Mouse (Mus musculus): Measurements from ENCODE around the gene Man2b1. TPM values are rescaled to one million over a fixed set of nuclear protein-coding genes. Genes with fewer than 3 reads are reported as not detected.
"Not testable (repeated sequence)": the region's sequence is repeated elsewhere in the genome, so short reads cannot be mapped to it uniquely, and the experiment has no call there.

The Man2b1 gene
- polyA plus RNA-seq, 1 experiment: 7.6 TPM

DNA sequence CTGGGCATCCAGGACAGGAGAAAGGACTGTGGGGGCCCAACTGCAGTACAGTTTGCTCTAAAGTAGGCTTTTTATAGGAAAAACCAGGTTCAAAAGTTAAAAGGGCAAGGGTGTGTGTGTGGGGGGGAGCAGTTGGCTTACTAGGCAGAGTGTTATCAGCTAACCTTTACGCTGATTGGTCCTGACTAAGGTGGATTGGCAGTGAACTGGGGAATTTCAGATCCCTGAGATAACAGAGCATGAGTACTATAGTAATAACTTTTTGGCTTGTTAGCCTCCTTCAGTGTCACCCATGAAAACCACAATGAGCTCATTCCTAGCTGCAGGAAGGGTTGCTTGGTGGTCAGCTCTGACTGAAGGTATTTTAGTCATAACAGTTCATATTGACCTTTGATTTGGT lies 49.3 kb downstream of the Man2b1 start:
- Histone ChIP-seq H3ac (ENCODE audit: control insufficient read depth, insufficient read length) (no peak overlapping the region), H3K27me3 (ENCODE audit: control insufficient read depth, insufficient read depth, insufficient read length) (no peaks in the 10 kb centered on the region), H3K79me2 (ENCODE audit: control insufficient read depth, insufficient read depth) (no peaks in the 10 kb centered on the region), H3K4me3 (no peak overlapping the region), H3K4me2 (ENCODE audit: low read depth) (no peak overlapping the region), H3K36me3 (ENCODE audit: control insufficient read depth, insufficient read depth) (no peaks in the 10 kb centered on the region)
- TF ChIP-seq POLR2A (IDR thresholded peaks at IDR 0.05; ENCODE audit: insufficient read length, low read depth): no peak
- no peak for TF ChIP-seq USF1 (IDR thresholded peaks at IDR 0.05; ENCODE audit: low read depth)
- no peak for TF ChIP-seq MAX (IDR thresholded peaks at IDR 0.05; ENCODE audit: low read depth)
- TF ChIP-seq E2F4 (IDR thresholded peaks at IDR 0.05; ENCODE audit: insufficient read depth): no peak
- TF ChIP-seq SRF (IDR thresholded peaks at IDR 0.05; ENCODE audit: control insufficient read depth, insufficient read length, low read depth): no peak
- no peak for TF ChIP-seq MYOD1 (IDR thresholded peaks at IDR 0.05; ENCODE audit: control insufficient read depth in 1 of 3, insufficient read length in 2 of 3, low read depth in 2 of 3)
- TF ChIP-seq MYOG (IDR thresholded peaks at IDR 0.05; ENCODE audit: control insufficient read depth in 1 of 3, insufficient read depth in 1 of 3, insufficient read length in 2 of 3, low read depth in 2 of 3): no peak
- no peak for TF ChIP-seq TCF12 (IDR thresholded peaks at IDR 0.05; ENCODE audit: insufficient read depth, poor library complexity, severe bottlenecking)
- no peak for TF ChIP-seq CEBPB (IDR thresholded peaks at IDR 0.05; ENCODE audit: insufficient read depth, poor library complexity, severe bottlenecking)
- no peak for TF ChIP-seq TCF3 (IDR thresholded peaks at IDR 0.05; ENCODE audit: insufficient read length, low read depth)
- TF ChIP-seq REST (IDR thresholded peaks at IDR 0.05; ENCODE audit: insufficient read depth, insufficient read length): no peak
- TF ChIP-seq POLR2AphosphoS2 (IDR thresholded peaks at IDR 0.05; ENCODE audit: insufficient read length, low read depth): no peak

DNA sequence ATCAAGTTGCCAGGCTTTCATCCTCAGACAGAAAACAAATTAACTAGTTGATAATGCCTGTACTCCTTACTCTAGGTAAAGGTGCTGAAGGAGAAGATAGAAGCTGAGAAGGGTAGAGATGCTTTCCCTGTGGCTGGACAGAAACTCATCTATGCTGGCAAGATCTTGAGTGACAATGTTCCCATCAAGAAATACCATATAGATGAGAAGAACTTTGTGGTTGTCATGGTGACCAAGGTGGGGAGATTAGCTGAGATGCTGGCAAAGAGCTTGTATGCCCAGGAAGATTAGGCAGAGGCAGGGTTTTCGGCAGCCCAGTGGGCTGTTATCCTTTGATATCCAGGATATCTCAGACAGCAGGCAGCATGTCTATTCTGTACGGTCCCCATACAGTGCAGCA lies 52.6 kb downstream of the Man2b1 start:
- not testable (repeated sequence) for H3K27me3 ChIP-seq (ENCODE audit: control insufficient read depth, insufficient read depth, insufficient read length); H3K79me2 ChIP-seq (ENCODE audit: control insufficient read depth, insufficient read depth); H3K4me3 ChIP-seq; H3K36me3 ChIP-seq (ENCODE audit: control insufficient read depth, insufficient read depth); H3ac ChIP-seq (ENCODE audit: control insufficient read depth, insufficient read length); H3K4me2 ChIP-seq (ENCODE audit: low read depth)

DNA sequence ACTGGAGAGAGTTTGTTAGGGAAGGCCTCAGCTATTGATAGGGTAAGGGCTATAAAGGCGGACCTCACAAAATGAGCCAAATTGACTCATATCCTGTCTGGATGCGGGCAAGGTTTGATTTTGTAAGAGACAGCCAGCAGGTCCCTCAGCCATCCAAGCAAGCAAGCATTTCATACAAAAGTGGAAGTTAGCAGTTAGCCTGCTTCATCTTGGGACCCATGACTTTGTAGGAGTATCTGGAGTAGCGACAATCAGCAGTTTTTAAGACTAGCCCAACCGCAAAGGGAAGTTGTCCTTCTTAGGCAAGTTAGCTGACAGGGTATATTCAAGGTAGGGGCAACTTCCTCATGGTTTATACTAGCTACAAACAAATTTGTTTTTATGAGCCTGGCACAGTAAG lies 59.4 kb downstream of the Man2b1 start:
- no peak overlapping the region for H3ac ChIP-seq (ENCODE audit: control insufficient read depth, insufficient read length)
- no peaks in the 10 kb centered on the region for H3K36me3 ChIP-seq (ENCODE audit: control insufficient read depth, insufficient read depth)
- H3K27me3 ChIP-seq (ENCODE audit: control insufficient read depth, insufficient read depth, insufficient read length): no peaks in the 10 kb centered on the region
- H3K4me3 ChIP-seq: no peak overlapping the region
- no peaks in the 10 kb centered on the region for H3K79me2 ChIP-seq (ENCODE audit: control insufficient read depth, insufficient read depth)
- no peak overlapping the region for H3K4me2 ChIP-seq (ENCODE audit: low read depth)
- TF ChIP-seq POLR2AphosphoS2 (IDR thresholded peaks at IDR 0.05; ENCODE audit: insufficient read length, low read depth) (no peak), TCF3 (IDR thresholded peaks at IDR 0.05; ENCODE audit: insufficient read length, low read depth) (no peak), POLR2A (IDR thresholded peaks at IDR 0.05; ENCODE audit: insufficient read length, low read depth) (no peak), REST (IDR thresholded peaks at IDR 0.05; ENCODE audit: insufficient read depth, insufficient read length) (no peak), SRF (IDR thresholded peaks at IDR 0.05; ENCODE audit: control insufficient read depth, insufficient read length, low read depth) (no peak)

Other genes starting within 250 kb of the Man2b1 start
- gene Rad23a, start 242.6 kb upstream of the Man2b1 start, polyA plus RNA-seq (2012; fragmentation: generic; extraction: Trizol): 139 TPM
- 385 TPM for gene Calr, start 236.3 kb upstream of the Man2b1 start, polyA plus RNA-seq (2012; fragmentation: generic; extraction: Trizol)
- 73.3 TPM for gene Farsa, start 226.3 kb upstream of the Man2b1 start, polyA plus RNA-seq (2012; fragmentation: generic; extraction: Trizol)
- 2.3 TPM for gene Syce2, start 211.2 kb upstream of the Man2b1 start, polyA plus RNA-seq (2012; fragmentation: generic; extraction: Trizol)
- gene Gcdh, start 189.3 kb upstream of the Man2b1 start, polyA plus RNA-seq (2012; fragmentation: generic; extraction: Trizol): 20.9 TPM
- gene Klf1, start 181.3 kb upstream of the Man2b1 start, polyA plus RNA-seq (2012; fragmentation: generic; extraction: Trizol): 0.10 TPM
- 9.2 TPM for gene Dnase2a, start 174.7 kb upstream of the Man2b1 start, polyA plus RNA-seq (2012; fragmentation: generic; extraction: Trizol)
- not detected for gene Mast1, start 145.9 kb upstream of the Man2b1 start, polyA plus RNA-seq (2012; fragmentation: generic; extraction: Trizol)
- not detected for gene Rtbdn, start 136.3 kb upstream of the Man2b1 start, polyA plus RNA-seq (2012; fragmentation: generic; extraction: Trizol)
- not detected for gene Gm49661, start 113.8 kb upstream of the Man2b1 start, polyA plus RNA-seq (2012; fragmentation: generic; extraction: Trizol)
- 432 TPM for gene Prdx2, start 113.7 kb upstream of the Man2b1 start, polyA plus RNA-seq (2012; fragmentation: generic; extraction: Trizol)
- gene Rnaseh2a, start 113.5 kb upstream of the Man2b1 start, polyA plus RNA-seq (2012; fragmentation: generic; extraction: Trizol): 74.1 TPM
- 140 TPM for gene Junb, start 104.6 kb upstream of the Man2b1 start, polyA plus RNA-seq (2012; fragmentation: generic; extraction: Trizol)
- gene Hook2, start 92.7 kb upstream of the Man2b1 start, polyA plus RNA-seq (2012; fragmentation: generic; extraction: Trizol): 9.3 TPM
- not detected for gene Best2, start 68.7 kb upstream of the Man2b1 start, polyA plus RNA-seq (2012; fragmentation: generic; extraction: Trizol)
- gene Asna1, start 58.0 kb upstream of the Man2b1 start, polyA plus RNA-seq (2012; fragmentation: generic; extraction: Trizol): 204 TPM
- 198 TPM for gene Trir, start 56.4 kb upstream of the Man2b1 start, polyA plus RNA-seq (2012; fragmentation: generic; extraction: Trizol)
- gene Tnpo2, start 46.4 kb upstream of the Man2b1 start, polyA plus RNA-seq (2012; fragmentation: generic; extraction: Trizol): 46.3 TPM
- 26.8 TPM for gene Fbxw9, start 23.2 kb upstream of the Man2b1 start, polyA plus RNA-seq (2012; fragmentation: generic; extraction: Trizol)
- gene Gm5741, start 15.3 kb upstream of the Man2b1 start, polyA plus RNA-seq (2012; fragmentation: generic; extraction: Trizol): 0.31 TPM
- 86.7 TPM for gene Dhps, start 11.5 kb upstream of the Man2b1 start, polyA plus RNA-seq (2012; fragmentation: generic; extraction: Trizol)
- 166 TPM for gene Wdr83os, start 2.5 kb upstream of the Man2b1 start, polyA plus RNA-seq (2012; fragmentation: generic; extraction: Trizol)
- 26.8 TPM for gene Wdr83, start 2.0 kb upstream of the Man2b1 start, polyA plus RNA-seq (2012; fragmentation: generic; extraction: Trizol)
- not detected for gene Zfp791, start 39.8 kb downstream of the Man2b1 start, polyA plus RNA-seq (2012; fragmentation: generic; extraction: Trizol)
- gene Cks1brt, start 68.7 kb downstream of the Man2b1 start, polyA plus RNA-seq (2012; fragmentation: generic; extraction: Trizol): not detected
- gene Olfr371, start 142.7 kb downstream of the Man2b1 start, polyA plus RNA-seq (2012; fragmentation: generic; extraction: Trizol): not detected
- 13.2 TPM for gene Orc6, start 216.4 kb downstream of the Man2b1 start, polyA plus RNA-seq (2012; fragmentation: generic; extraction: Trizol)
- 52.1 TPM for gene Vps35, start 216.5 kb downstream of the Man2b1 start, polyA plus RNA-seq (2012; fragmentation: generic; extraction: Trizol)

Data from myocyte (in vitro differentiated cells).